Mouse (Mus musculus) c-Kit-positive CD71-positive TER-119-negative erythroid progenitor cells, embryonic 14.5 days (primary cell): Measurements from ENCODE around the gene C1qc.

ENCODE experiments used
- DNase-seq: peaks from one replicate; pipeline ENCODE4 v3.0.0-alpha.2; 2013; ENCODE audit warnings: low read depth

The C1qc gene

GRCm38 (mm10) chr4:136895861-136896260 lies 3.0 kb upstream of the C1qc start:
- no peak for DNase-seq

DNA sequence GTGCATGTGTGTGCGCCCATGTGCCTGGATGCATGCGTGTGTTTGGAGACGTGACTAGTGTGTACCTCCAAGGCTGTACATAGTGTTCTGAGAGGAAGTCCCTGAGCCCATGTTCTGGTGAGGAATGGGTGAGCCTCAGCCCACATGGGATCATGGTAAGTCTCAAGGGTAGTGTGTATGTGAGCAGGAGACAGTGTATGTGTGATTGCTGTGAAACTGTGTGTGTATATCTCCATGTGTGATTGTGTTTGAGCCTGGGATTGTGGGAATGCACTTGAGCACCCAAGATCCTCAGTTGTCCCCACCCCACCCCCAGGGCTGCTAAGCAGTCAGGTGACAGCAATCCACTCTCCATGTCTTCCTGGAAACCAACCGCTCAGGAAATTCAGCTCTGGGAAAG lies 2.0 kb upstream of the C1qc start:
- DNase-seq: no peak

GRCm38 (mm10) chr4:136893691-136894543 lies 1.1 kb upstream of the C1qc start:
- DNase-seq: no peak

- no peak for DNase-seq
Observed at GRCm38 (mm10) chr4:136892371-136892770, 494 bp downstream of the C1qc start.

DNA sequence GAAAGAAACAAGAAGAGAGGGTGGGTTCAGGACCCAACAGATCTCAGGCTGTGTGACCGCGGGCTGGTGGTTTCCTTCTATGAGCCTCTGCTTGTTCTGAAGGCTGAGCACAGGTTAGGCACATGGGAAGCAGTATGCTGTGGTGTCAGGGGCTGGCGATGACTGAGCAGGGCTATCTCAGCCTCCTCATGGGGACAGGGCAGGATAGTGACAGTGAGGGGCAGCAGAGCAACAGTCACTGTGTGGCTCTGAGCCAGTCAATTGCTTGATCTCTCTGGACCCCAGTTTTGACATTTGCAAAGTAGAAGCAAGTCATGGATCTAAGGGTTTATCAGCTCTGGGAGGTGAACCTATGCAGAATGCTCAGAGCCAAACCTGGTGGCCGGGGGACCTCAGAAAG lies 1.8 kb downstream of the C1qc start:
- no peak for DNase-seq

DNA sequence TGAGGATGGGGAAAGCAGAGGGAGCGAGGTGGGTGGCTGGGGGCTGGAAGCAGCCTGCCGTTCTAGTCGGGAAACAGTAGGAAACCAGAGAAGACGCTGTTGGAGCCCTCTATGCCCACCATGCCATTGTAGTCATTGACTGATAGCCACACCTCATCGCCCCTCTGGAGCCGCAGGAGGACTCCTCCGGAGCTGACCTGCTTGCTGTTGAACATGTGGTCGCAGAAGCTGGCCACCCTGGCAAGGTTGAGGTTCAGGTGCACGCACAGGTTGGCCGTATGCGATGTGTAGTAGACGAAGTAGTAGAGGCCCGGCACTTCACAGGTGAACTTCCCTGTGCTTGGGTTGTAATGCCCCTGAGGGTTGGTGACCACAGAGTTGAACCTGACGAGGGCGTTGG lies 2.9 kb downstream of the C1qc start:
- no peak for DNase-seq

GRCm38 (mm10) chr4:136887714-136888113 lies 5.2 kb downstream of the C1qc start:
- no peak for DNase-seq

DNA sequence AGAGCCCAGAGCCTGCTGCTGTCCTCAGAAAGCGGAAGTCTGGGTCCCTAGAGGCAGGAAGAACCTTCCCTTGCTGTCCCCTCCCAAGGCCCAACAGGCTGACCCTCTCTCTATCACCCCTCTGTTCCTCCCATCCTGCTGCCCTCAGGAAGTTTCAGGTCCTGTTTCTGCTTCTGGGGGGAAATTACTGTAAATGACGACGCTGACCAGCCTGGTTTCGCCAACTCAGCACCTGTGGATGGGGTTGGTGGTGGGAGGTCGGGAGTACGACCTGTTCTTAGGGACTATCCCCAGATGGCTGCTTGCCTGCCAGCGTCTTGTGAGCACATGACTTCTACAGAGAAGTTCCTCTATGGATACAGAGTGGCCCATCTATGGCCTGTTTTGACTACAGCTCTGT lies 6.8 kb downstream of the C1qc start, which contains the start of gene C1qb:
Gene C1qb, minus strand, starts transcription at position 87 of the 400 bp plus-strand sequence.
- no peak for DNase-seq

DNA sequence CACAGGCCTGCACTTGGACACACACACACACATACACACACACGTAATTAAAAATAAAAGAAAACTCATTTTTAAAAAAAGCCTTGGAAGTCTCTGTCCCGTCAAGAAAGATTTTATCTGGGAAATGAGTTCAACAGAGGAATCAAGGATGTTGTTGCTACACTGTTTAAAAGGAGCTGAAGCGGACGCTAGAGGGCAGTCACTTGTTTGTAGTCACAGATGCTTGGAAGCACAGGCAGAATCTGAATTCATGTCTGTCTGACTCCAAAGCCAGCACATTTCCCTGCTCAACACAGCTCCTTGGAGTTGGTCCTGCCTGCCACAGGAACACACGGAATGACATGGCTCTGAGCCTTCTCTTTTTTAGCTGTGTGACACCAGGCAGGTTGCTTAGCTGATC lies 14.3 kb downstream of the C1qc start:
- DNase-seq: no peak

DNA sequence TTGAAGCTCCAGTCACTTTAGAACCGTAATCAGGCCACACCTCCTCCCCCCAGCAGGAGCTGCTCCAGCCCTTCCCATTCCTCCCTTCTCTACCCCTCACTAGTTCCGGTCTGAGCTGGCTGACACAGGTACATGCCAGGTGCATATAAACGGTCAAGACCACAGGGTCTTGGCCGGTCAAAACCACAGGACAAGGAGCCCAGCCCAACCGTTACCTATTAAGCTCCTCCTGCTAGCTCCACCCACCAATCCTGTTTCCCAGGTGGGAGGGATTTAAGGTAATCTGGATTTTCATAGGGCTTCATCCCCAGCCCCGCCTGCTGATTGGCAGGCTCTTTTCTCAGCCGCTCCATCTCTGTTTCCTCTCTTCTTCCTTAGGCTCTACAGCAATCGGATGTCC lies 14.7 kb downstream of the C1qc start:
- DNase-seq: no peak

DNA sequence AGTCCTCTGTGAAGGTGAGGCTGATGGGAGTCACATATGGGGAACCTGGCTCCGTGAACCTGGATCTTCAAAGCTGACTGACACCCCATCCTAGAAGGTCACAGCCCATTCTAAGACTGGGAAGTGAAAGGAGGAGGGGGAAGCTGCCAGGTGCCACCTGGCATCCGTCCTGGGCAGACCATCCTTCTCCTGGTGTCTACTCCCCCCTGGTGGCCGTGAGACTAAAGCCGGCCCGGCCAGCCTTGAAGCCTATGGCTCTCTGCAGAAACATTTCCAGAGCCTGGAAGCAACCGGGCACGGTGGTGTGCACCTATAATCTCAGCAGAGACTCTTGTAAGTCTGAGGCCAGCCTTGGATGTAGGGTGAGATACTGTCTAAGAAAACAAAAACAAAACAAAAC lies 15.9 kb downstream of the C1qc start:
- DNase-seq: no peak

DNA sequence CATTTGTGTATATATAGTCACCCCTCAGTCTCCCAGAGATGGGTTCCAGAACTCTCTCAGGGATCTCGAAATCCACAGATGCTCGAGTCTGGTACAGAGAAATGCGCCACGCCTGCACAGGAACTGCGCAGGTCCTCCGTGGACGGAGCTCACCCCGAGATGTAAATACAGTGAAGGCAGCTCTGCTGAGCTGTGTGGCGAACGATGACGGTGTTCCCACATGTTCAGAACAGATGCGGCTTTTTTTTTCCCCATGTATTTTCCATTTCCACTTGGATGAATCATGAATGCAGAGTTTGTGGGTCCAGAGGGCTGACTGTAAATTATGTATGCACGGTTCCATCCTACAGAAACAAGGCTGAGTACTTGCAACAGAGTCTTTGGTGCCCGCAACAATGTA lies 17.9 kb downstream of the C1qc start:
- no peak for DNase-seq

DNA sequence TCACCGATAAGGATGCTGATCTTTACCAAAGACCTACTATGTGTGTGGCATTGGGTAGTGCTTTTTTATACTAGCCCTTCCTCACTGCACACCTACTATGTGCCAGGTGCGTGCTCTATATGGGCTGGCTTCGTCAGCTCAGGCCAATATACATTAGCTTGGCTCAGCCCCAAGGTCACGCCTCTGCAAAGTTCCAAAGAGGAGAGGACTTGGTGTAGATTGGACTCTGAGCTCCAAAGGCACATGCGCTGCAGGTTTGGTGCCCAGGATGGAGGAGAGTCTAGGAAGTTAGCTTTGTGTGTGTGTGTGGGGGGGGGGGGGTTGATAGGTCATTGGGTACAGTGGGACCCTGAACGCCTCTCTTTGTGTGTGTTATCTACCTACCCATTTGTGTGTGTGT lies 24.5 kb downstream of the C1qc start:
- no peak for DNase-seq

GRCm38 (mm10) chr4:136867690-136868345 lies 25.0 kb downstream of the C1qc start:
- DNase-seq: no peak

GRCm38 (mm10) chr4:136865531-136865930 lies 27.3 kb downstream of the C1qc start:
- no peak for DNase-seq

DNA sequence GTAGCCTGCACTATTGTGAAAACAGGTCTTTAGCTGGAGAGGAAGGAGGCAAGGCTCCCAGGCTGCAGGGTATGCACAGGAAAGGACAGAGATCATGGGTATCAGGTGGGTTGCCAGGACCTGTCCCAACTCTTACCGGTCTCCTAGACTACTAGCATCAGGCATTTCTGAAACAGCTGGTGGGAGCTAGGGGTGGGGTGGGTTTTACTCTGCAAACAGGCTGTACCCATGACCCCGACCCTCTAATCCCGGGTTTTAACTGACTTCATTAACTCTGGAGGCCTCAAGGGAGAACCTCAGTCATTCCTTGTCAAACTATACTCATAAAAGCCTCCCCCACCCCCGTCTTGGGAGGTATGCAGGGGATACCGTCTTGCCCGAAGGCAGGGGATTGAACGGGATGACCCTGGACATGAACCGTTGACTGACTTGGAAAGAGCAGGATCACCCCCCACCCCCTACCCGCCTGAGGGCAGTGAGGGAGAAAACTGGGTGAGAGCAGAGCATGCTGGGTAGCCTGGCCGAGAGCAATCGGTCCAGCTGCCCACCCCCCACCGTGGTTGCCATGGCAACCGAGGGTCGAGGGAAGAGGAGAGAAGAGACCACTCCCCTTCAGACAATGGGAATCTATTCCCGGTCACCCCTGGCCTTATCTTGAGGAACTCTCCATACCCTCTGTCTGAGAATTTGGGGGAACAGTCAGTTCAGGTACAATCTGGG lies 28.0 kb downstream of the C1qc start:
- no peak for DNase-seq

DNA sequence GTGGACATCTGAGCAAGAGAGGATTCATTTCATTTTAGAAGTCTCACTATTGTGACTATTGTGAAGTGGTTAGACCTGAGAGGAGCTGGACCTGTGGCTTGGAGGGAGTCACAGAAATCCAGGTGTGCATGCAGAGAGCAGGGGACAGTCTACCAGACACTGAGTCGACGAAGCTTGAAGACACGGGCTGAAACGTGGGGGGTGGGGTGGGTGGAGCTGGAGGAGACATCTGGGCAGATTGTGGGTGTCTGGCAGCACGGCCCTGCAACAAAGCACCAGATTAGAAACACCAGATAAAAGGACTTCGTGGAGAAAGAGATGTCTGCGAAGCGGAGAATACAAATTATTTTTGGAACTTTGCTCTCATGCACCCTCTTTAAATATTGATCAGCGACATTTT lies 29.3 kb downstream of the C1qc start:
- no peak for DNase-seq

DNA sequence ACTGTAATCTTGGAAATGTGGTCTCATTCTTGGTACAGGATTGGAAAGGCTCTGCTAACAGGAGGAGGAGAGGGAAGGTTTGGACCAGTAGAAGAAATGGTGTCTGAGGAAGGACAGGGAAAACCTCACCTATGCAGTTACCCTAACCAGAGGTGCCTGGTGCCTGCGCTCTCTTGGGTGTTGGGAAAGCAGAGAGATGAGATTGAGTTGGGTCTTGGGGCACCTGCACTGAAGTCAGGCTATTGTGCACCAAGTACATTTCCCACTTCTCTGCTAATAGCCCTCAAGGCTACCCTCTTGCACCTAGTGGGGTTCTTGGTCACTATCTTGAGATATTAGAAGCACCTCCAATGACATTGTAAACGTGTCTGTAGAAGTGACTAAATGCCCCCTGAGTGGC lies 30.5 kb downstream of the C1qc start:
- DNase-seq: no peak

- no peak for DNase-seq
Observed at GRCm38 (mm10) chr4:136861806-136862205, 31.1 kb downstream of the C1qc start.

DNA sequence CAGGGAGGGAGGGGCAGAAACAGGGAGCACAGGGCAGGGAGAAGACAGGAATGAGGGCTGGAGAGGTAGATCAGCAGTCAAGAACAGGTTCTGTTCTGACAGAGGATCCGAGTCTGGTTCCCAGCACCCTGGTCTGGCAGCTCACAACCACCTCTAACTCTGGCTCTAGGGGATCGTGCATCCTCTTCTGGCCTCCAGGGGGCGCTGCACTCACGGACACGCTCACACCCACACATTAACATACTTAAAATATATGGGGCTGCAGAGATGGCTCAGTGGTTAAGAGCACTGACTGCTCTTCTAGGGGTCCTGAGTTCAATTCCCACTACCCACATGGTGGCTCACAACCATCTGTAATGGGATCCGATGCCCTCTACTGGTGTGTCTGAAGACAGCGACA lies 32.8 kb downstream of the C1qc start:
- no peak for DNase-seq

DNA sequence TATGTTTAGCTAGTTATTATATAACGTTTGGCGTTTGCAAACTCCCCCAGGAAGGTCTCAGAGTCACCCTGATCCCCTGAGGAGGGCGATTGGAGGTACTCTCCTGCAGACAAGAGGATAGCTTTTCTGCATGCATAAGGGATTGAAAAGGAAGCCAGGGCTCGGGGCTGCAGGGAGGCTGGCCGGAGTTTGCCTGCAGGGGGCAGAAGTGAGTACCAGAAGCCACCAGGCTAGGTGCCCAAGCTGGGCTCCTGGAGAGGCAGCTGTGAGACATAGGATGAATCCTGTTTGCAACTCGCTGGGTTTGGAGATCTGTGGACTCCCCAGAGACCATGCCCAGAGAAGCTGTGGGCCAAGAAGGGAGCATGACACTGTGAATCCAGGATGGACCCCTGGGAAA lies 37.8 kb downstream of the C1qc start:
- no peak for DNase-seq

DNA sequence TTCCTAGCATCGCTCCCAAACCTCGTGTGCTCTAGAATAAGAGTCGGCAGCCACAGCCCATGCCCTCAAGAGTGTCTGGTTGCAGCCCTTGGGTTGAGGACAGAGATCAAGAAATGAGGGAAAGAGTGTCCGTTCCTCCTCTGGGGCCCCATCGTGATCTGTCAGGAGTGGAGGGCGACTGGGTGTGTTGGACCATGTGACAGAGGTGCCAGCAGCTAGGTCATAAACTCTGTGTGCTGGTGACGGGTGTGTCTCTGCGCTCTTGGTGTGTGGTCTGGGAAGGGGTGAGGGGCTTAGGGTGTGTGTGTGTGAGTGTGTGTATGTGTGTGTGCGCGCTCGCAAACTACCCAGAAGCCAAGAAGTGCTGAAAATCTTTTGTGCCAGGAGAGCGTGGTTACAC lies 39.9 kb downstream of the C1qc start:
- DNase-seq: no peak

DNA sequence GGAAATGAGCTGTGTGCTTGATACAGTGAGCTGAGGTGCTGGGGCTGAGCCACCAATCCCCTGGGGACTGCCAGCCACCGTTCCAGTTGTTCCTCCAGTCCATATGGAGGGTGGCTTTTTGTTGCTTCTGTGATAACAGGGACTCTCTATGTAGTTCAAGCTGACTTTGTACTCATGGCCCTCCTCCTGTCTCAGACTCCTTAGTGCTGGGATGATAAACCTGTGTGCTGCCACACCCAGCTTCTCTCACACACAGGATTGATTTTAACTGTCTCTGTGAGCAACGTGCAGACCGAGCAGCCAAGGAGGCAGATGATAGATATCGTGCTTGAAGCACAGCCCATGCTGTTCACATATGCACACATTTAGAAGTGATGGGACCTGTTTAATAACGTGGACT lies 40.7 kb downstream of the C1qc start:
- DNase-seq: no peak
